Mouse (Mus musculus): ENCODE measurements around the gene Ifitm5.
"Not testable (repeated sequence)": the region's sequence is repeated elsewhere in the genome, so short reads cannot be mapped to it uniquely, and the experiment has no call there.

Ifitm5 gene

DNA sequence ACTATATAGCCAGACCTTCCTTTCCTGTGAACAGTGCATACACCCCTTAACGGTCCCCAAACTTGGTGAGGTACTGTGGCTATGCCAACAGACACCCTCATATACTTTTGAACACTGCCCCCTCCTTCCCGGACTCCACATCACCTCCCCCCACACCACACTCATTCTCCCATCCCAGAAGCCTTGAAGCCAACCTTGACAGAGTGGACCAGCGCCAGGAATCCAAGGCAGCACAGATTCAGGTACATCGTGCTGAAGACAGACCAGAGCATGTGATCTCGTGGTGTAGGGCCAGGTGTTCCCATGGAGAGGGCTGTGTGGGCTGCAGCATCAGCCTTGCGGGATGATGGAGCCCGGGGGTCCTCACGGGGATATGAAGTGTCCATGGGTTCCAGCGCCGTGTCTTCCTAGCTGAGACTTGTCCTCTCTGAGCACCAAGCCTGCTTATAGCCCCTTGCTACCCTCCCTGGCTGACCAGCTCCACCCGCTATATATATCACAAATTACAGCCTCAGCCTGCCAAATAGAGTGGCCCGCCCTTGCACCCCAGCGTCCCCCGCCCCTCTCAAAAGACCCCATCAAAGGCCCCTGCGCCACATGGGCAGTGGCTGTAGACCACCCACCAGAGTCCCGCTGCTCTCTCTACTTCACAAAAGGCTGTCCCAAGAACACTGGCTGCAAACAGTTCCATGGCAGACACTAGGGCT is at the start of gene Ifitm5:
TSS of gene Ifitm5 (minus strand) at position 468 of the 707 bp plus-strand sequence.
- no peak for DNase-seq (ENCODE audit: low read depth)

DNA sequence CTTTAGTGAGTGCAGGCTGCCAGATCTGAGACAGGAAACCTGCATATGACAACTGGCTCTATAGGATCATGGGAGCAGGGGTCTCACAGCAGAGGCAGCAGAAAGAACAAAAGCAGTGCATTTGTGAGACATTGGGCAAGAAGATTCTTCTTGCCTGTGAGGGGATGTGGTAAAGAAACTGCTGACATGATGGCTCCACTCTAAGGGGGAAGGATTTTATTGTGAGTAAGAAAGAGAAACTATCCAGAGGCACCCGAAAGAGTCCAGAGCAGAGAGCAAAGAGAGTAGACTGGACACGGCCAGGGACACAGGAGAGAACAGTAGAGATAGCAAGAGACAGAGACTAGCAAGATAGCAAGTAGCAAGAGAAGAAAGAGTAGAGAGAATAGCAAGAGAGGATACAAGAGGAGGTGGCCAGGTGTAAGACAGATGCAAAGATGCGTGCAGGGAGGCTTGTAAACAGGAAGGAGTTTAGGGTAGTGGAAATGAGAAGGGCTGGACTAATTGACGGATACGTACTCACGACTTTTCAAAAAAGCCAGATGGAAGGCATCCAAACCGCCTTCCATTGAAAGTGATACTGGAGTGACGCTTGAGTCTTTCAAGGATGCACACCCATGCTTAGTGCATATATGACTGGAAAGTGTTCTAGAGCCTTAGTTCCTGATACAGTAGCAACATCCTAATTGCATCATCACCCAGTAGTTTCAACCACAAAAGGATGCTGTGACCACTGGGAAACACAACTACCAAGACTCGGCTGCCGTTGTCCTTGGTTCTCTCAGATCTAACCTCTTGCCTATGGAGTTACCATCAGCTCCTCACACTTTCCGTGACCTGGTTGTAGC is 49.0 kb upstream of the Ifitm5 start:
- no peak for DNase-seq (ENCODE audit: low read depth)

DNA sequence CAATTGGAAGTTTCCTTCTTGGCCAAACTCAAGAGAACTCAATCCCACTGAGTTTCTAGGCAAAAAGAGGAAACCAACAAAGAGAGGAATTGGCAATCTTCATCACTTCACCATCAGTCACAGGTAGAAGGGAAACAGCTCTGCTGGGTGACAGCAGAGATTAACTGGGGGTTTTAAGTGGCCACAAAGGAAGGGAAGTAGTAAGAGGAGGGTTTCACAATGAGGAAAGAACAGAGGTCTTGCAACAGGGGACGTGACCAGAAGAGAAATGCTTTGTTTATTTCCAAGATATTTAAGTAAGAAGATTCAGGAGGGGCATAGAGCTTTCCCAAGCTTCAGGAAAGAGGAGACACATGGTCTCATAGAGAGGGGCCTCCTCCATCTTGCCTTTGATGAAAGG is 47.7 kb upstream of the Ifitm5 start:
- DNase-seq (ENCODE audit: low read depth), result no peak

DNA sequence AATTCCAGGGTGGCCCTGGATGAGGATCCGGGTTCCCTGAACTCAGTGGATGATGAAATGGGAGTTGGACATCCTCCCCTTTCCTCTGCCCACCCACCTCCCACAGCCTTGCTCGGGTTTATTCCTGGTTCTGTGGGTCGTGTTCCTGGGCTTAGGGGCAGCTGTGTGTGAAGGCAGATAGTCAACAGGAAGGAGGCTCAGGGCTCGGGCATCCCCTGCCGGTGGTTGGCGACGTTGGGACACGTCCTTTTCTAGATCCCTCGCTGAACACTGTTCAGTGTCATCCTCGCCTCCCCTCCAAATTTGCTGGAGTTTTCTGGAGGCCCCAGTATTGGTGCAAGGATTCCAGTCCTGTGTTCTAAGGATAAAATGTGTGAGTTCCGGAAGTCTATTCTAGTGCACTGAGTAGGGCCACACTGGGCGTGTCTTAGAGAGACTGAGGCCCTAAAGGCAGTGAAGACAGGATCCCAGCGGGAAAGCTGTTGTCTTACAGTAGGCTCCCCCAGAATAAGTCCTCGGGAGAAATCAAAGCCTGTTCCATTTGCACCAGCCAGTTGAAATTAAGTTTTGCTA is 41.1 kb upstream of the Ifitm5 start:
- no peak for DNase-seq (ENCODE audit: low read depth)

GRCm38 (mm10) chr7:140990622-140991021 is 40.5 kb upstream of the Ifitm5 start:
- DNase-seq (ENCODE audit: low read depth), result no peak

DNA sequence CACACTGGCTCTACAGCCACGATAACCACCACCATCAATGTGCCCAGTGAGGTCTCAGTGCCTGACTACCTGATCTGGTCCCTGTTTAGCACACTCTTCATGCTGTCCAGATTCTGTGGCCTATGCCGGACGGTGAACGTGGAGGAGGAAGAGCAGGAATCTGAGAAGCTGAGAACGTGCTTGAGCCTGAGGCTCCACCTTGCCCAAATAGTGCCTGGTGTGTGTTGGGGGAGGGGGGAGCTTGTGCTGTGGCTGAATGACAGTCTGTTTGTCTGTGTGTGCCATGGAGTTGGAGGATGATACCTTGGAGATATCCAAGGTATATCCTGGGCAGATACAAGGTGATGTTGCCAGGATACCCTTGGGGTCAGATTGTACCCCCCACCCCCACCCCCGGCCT is 40.1 kb upstream of the Ifitm5 start:
- no peak for DNase-seq (ENCODE audit: low read depth)

DNA sequence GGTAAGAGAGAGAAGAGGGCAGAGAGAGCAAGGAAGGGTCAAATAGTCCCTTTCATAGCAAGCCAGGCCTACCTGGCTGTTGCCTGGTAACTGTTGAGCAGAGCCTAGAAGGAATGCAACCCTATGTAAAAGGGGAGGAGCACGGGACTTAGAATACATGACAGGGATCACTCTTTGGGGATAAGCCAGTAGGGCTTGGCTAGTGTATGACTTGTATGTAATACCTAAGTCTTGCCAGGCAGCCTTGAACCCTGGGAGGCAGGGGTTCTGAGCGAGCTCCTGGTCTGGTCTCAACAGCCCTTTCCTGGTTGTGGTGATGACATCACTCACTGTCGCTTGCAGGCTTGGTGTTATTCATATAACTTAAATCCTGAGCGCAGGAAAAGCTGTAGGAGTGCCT is 38.9 kb upstream of the Ifitm5 start:
- no peak for DNase-seq (ENCODE audit: low read depth)

- DNase-seq (ENCODE audit: low read depth), result no peak
Observed at GRCm38 (mm10) chr7:140987182-140988138, 37.4 kb upstream of the Ifitm5 start.

GRCm38 (mm10) chr7:140982971-140983370 is 32.9 kb upstream of the Ifitm5 start:
- no peak for DNase-seq (ENCODE audit: low read depth)

DNA sequence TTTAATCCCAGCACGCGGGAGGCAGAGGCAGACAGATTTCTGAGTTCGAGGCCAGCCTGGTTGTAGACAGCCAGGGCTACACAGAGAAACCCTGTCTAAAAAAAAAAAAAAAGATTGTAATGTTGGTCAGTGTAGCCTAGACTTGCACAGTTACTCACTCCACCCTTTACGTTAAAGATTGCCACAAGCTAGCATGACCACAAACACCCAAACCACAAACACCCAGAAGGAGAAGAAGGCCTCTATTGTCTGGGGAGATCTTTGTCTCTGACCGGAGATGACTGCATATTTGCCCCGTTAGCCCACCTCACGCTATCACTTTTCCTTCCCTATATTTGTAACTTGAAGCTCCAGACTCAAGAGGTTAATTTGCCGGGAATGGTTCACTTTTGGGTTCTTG is 31.6 kb upstream of the Ifitm5 start:
- no peak for DNase-seq (ENCODE audit: low read depth)

- DNase-seq (ENCODE audit: low read depth), result not testable (repeated sequence)
Observed at GRCm38 (mm10) chr7:140976720-140977119, 26.6 kb upstream of the Ifitm5 start.

- no peak for DNase-seq (ENCODE audit: low read depth)
Observed at GRCm38 (mm10) chr7:140975465-140975864, 25.4 kb upstream of the Ifitm5 start.

GRCm38 (mm10) chr7:140974940-140975339 is 24.8 kb upstream of the Ifitm5 start:
- DNase-seq (ENCODE audit: low read depth), result no peak

DNA sequence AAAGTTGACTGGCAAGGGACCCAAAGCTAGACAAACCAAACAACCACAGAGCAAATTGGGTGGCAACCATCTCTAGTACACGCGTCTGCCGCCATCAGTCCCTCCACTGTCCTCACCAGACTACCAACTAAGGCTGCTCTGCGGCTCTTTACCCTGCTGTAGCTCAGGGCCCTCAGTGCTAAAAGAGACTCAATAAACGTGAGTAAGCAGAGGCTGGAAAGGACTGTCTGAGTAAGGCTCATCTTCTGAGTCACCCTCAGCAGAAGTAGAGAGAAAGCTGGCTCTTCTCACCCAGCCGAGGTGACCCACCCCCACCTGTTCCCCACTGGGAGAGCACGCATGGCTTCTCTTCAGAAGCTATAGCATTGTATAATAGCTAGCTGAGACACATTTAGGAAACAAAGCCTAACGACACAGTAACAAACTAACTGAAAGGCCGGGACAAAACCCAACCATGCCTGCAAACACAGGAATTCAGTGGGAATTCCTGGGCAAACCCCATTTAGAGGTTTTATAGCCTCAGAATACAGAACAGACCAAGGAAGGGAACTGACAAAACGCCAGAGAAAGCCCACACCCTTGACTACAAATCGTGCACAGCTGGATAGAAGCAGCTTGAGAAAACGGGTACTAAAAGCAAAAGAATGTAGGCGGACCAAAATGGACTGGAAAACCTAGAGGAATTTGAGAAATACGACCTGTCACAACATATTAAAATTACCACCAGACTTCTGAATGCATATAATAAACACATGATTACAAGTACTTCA is 23.5 kb upstream of the Ifitm5 start:
- no peak for DNase-seq (ENCODE audit: low read depth)

DNA sequence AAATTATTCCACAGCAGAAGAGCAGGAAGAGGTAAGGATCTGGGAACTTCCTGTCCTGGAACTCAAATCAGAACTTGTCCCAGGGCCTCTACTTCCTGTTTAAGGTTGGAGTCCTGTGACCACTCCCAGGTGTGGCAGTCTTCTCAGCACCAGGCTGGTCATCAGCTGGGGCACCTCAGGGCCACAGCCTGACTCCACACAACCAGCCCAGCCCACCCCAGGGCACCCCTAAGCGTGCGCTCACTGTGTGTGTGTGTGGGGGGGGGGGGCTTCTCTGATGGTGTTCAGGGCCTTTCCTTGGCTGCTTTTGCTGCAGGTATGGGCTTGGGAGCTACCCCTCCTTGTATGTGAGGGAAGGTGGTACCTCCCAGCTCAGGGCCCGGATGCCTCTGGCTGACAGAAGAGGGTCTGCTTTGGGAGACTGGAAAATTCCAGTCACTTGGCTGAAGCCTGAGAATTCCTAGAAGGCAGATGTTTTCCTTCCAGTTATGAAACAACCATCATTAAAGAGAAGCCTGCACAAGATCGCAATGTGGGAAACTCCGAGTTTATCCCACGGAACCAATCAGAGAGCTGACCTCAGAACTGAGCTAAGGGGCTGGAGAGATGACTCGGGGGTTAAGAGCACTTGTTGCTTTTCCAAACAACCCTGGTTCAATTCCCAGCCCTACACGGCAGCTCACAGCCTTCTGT is 21.5 kb upstream of the Ifitm5 start:
- DNase-seq (ENCODE audit: low read depth), result no peak

GRCm38 (mm10) chr7:140970931-140971330 is 20.8 kb upstream of the Ifitm5 start:
- no peak for DNase-seq (ENCODE audit: low read depth)

- DNase-seq (ENCODE audit: low read depth), result not testable (repeated sequence)
Observed at GRCm38 (mm10) chr7:140968710-140969109, 18.6 kb upstream of the Ifitm5 start.

- no peak for DNase-seq (ENCODE audit: low read depth)
Observed at GRCm38 (mm10) chr7:140967862-140968591, 17.9 kb upstream of the Ifitm5 start.

DNA sequence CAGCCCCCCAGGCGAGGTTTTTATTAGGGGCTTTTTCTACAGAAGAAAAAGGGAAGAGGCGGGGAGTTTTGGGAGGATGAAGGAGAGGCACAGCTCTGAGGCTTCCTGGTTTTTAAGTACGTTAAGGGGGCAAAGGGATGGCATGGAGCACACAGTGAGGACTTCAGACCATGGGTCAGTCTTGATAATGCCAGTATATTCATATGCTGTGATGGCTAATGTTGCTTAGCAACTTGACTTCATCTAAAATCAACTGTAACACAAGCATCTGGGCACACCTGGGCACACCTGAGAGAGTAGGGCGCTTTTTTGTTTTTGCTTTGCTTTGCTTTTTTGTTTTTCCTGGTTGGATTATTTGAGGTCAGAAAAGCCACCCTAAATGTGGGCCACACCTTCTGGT is 16.8 kb upstream of the Ifitm5 start, which contains the start of gene Ifitm1:
TSS of gene Ifitm1 (plus strand) at position 301 of the 400 bp plus-strand sequence.
- DNase-seq (ENCODE audit: low read depth), result no peak

DNA sequence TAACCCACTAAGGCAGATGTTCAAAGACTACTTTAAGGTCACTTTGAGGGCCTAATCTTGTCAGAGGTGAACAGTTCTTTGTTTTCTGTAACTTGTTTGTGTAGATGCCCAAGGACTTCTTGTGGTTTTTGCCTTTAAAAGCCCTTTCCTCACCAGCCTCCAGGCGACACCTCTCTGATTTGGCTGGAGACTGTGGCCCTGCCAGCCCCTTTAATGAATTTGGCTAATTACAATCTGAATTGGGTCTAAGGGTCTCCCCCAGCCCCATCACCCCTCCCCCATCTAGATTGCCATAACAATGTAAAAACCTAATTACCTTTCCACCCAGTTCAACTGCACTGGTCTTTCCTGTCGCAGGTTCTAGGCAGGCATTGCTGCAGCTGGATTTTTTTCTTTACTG is 12.6 kb upstream of the Ifitm5 start:
- DNase-seq (ENCODE audit: low read depth), result no peak
